Mouse (Mus musculus): ENCODE results near the gene Hspa12a. TPM values are rescaled to one million over a fixed set of nuclear protein-coding genes. Genes with fewer than 3 reads are reported as not detected.
A peak's percentile ranks its signal among the peaks of the same experiment; 100 is the strongest.

Gene Hspa12a
- polyA plus RNA-seq, 1 experiment from 2014 or later, result 6.0 TPM

DNA sequence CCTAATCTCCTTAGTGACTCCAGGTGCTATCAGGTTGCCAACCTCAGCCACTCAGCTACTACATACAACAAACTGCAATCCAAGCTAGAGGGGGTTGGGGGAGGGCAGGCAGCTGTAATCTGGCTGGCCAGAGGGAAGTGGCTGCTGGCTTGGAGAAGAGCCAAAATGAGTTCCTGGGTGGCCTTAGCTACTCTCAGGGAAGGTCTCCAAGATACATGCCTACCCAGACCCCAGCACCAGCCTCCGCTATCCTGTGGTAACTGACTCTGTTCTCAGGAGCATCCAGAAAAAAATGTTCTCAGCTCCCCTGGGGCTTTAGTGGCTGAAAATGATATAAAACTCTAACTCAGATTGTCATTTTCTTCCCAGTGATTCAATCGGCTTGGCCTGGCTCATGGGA lies 64.9 kb downstream of the Hspa12a start:
- no peaks in the 10 kb centered on the region for H3K4me1 ChIP-seq
- no peaks in the 10 kb centered on the region for H3K36me3 ChIP-seq
- no peak overlapping the region for H3K4me3 ChIP-seq (replicated peaks)
- H3K9ac ChIP-seq, result no peak overlapping the region
- ATAC-seq (ENCODE audit: insufficient number of reproducible peaks, low FRiP score, low TSS enrichment, low read depth), result no peak
- H3K27ac ChIP-seq (replicated peaks), result no peak overlapping the region
- no peak overlapping the region for H3K4me2 ChIP-seq (replicated peaks)
- H3K27me3 ChIP-seq, result no peaks in the 10 kb centered on the region
- H3K9me3 ChIP-seq (replicated peaks), result no peaks in the 10 kb centered on the region
- WGBS, result 52% methylated on average over 2 of the region's 2 CpGs

DNA sequence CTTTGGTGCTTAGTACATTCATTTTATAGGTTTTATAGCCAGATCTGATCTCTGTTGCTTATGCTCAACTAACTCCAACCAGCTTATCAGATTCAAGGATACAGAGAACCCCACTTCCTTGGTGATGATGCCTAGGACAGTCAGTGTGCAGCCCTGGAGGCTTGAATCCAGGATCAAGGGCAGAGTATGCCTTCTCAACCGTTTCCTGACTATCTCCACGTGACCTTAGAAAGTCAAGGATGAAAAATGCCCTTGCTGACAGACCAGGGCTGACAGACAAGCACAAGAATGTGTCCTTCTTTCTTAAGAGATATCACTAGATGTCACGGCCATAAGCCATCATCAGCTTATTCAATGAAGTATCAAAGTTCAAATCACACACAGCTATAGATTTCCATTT lies 69.9 kb downstream of the Hspa12a start:
- no peak for ATAC-seq (ENCODE audit: insufficient number of reproducible peaks, low FRiP score, low TSS enrichment, low read depth)
- Histone ChIP-seq H3K9me3 (replicated peaks) (no peaks in the 10 kb centered on the region), H3K4me3 (replicated peaks) (no peak overlapping the region), H3K4me2 (replicated peaks) (no peak overlapping the region), H3K27me3 (no peaks in the 10 kb centered on the region), H3K27ac (replicated peaks) (no peak overlapping the region), H3K4me1 (no peaks in the 10 kb centered on the region), H3K36me3 (no peaks in the 10 kb centered on the region), H3K9ac (no peak overlapping the region)
- 69% methylated on average over 3 of the region's 3 CpGs for WGBS

DNA sequence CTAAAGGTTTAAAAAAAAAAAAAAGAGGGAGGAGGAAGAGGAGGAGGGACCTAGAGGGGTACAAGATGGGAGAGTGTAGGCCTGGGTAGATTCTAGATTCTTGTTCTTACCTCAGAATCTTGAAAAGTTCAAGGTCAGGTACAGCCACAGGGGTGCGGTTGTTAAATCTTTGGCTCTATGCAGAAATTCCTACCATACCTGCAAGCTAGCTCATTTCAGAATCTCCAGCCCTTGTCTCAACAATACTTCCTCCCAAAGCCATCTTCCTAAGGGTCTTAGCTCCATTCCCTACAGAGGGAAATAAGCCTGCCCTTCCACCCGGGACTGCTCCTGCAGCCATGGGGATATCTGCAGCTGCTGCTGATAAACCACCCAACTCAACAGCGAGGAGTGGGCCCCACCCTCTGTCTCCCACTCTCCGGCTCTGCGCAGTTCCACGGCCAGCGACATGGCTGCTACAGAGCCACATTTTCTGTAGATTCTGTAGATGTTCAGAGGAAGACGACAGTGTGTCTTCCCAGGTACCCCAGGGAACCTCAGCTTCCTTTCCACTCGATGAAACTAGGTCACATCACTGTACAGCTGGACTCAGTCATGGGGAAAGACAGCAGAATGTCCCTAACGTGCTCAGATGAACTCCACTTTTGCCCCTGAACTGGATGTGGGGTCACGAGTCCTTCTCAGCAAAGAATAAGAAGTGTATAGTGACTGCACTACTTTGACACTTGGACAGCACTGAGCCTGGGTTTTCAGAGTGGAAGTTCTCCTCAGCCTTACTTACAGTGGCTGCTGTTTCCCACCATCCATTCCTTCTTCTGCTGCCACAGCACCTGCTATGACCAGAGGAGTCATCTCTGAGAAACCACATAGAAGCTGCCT lies 70.8 kb downstream of the Hspa12a start:
- H3K9me3 ChIP-seq (replicated peaks), result no peaks in the 10 kb centered on the region
- H3K36me3 ChIP-seq, result no peaks in the 10 kb centered on the region
- H3K27ac ChIP-seq (replicated peaks), result no peak overlapping the region
- H3K4me3 ChIP-seq (replicated peaks), result no peak overlapping the region
- ATAC-seq (ENCODE audit: insufficient number of reproducible peaks, low FRiP score, low TSS enrichment, low read depth), result no peak
- no peak overlapping the region for H3K4me2 ChIP-seq (replicated peaks)
- H3K4me1 ChIP-seq, result no peaks in the 10 kb centered on the region
- no peaks in the 10 kb centered on the region for H3K27me3 ChIP-seq
- 75% methylated on average over 11 of the region's 11 CpGs for WGBS
- no peak overlapping the region for H3K9ac ChIP-seq

DNA sequence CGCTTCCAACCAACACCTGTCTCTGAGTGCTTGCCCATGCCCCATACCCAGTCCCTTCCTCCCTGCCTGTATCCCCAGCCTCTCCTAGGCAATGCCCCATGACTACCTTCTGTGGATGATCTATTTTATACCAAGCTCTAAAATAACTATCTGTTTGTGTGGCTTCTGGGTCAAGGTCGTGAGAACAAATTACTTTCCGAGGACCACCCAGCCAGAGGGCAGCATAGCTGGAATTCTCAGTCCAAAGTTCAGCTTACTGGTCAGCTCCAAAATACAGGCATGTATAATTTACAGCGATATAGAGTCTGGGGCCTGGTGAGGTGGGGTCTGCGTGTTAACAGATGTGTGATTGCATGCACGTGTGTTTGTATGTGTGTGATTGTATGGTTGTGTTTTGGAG lies 71.6 kb downstream of the Hspa12a start:
- H3K4me3 ChIP-seq (replicated peaks), result no peak overlapping the region
- no peak overlapping the region for H3K4me2 ChIP-seq (replicated peaks)
- no peak for ATAC-seq (ENCODE audit: insufficient number of reproducible peaks, low FRiP score, low TSS enrichment, low read depth)
- no peaks in the 10 kb centered on the region for H3K27me3 ChIP-seq
- whole genome bisulfite sequencing, result 74% methylated on average over 6 of the region's 6 CpGs
- H3K36me3 ChIP-seq, result no peaks in the 10 kb centered on the region
- H3K9me3 ChIP-seq (replicated peaks), result no peaks in the 10 kb centered on the region
- no peak overlapping the region for H3K9ac ChIP-seq
- H3K4me1 ChIP-seq, result no peaks in the 10 kb centered on the region
- no peak overlapping the region for H3K27ac ChIP-seq (replicated peaks)

DNA sequence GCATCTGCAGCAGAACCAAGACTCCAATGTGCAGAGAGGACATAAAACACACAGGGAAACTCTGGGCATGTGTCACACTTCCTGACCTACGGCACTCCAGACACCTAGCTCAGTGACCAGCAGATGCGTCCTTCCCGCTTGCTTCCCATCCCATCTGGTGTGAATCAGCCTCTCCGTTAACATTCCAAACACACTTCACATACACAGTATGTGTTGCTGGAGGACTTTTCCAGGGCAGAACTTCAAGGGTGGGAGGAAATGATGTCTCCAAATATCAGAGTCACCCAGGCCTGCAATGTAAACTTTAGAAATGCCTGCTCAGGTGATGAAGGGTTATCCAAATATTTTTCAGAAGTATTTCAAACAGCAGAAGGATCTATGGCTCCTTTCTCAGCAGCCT lies 76.8 kb downstream of the Hspa12a start:
- WGBS, result 44% methylated on average over 4 of the region's 4 CpGs
- no peaks in the 10 kb centered on the region for H3K9me3 ChIP-seq (replicated peaks)
- H3K4me3 ChIP-seq (replicated peaks), result no peak overlapping the region
- peaks cover 11% of the 10 kb centered on the region for H3K27me3 ChIP-seq
- H3K27ac ChIP-seq (replicated peaks), result no peak overlapping the region
- no peak overlapping the region for H3K4me2 ChIP-seq (replicated peaks)
- H3K36me3 ChIP-seq, result no peaks in the 10 kb centered on the region
- H3K9ac ChIP-seq, result no peak overlapping the region
- ATAC-seq (ENCODE audit: insufficient number of reproducible peaks, low FRiP score, low TSS enrichment, low read depth), result no peak
- no peaks in the 10 kb centered on the region for H3K4me1 ChIP-seq

DNA sequence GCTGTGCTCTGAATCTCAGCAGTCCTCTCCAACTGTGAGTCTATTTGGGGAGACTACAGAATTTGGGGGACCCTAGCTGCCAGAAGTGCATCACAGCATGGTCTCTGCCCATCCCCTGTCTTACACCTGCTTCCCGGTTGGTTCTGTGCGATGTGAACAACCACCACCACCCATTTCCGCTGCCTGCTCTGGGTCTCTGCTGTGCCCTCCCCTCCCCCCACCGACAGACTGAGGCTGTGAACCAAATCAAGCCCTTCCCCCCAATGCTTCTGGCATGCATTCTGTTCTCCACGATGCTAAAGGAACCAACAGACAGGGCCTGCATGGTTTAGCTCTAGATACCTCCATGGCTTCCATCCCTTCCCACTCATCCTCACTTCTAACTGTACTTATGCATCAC lies 78.2 kb downstream of the Hspa12a start:
- Histone ChIP-seq H3K9ac (no peak overlapping the region), H3K36me3 (no peaks in the 10 kb centered on the region), H3K27me3 (peaks cover 13% of the 10 kb centered on the region), H3K9me3 (replicated peaks) (no peaks in the 10 kb centered on the region), H3K27ac (replicated peaks) (no peak overlapping the region), H3K4me2 (replicated peaks) (no peak overlapping the region), H3K4me3 (replicated peaks) (no peak overlapping the region), H3K4me1 (peaks cover 6% of the 10 kb centered on the region)
- ATAC-seq (ENCODE audit: insufficient number of reproducible peaks, low FRiP score, low TSS enrichment, low read depth), result no peak
- WGBS, result 41% methylated on average over 5 of the region's 5 CpGs

DNA sequence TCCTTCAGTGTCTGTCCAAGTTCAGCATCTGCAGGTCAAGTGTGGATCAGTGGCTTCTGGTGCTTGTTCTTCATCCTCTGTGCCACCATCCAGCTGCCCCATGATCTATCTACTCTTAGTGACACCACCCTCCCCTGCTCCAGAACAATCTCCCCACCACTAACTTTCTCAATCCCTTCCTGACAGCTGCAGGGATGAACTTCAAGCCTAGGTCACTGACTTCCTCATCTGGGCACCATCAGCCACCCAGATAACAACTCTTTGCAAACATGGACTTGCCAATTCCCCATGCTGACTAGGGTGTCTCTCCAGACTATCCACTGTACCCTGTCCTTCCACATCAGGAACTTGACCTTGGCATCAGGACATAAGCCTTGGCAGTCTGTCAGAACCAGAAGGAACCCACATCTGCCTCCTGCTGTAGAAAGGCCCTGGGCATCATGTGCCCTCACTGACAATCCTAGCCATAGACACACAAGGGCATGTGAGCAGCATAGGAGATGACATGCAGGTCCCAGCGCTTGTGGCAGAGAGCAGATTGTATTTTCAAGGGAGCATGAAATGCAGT lies 79.4 kb downstream of the Hspa12a start:
- H3K27ac ChIP-seq (replicated peaks), result no peak overlapping the region
- peaks cover 15% of the 10 kb centered on the region for H3K4me1 ChIP-seq
- H3K4me2 ChIP-seq (replicated peaks), result no peak overlapping the region
- WGBS, result 92% methylated on average over 1 of the region's 1 CpGs
- H3K36me3 ChIP-seq, result no peaks in the 10 kb centered on the region
- ATAC-seq (ENCODE audit: insufficient number of reproducible peaks, low FRiP score, low TSS enrichment, low read depth), result no peak
- no peaks in the 10 kb centered on the region for H3K9me3 ChIP-seq (replicated peaks)
- no peak overlapping the region for H3K4me3 ChIP-seq (replicated peaks)
- no peak overlapping the region for H3K9ac ChIP-seq
- peaks cover 23% of the 10 kb centered on the region for H3K27me3 ChIP-seq

DNA sequence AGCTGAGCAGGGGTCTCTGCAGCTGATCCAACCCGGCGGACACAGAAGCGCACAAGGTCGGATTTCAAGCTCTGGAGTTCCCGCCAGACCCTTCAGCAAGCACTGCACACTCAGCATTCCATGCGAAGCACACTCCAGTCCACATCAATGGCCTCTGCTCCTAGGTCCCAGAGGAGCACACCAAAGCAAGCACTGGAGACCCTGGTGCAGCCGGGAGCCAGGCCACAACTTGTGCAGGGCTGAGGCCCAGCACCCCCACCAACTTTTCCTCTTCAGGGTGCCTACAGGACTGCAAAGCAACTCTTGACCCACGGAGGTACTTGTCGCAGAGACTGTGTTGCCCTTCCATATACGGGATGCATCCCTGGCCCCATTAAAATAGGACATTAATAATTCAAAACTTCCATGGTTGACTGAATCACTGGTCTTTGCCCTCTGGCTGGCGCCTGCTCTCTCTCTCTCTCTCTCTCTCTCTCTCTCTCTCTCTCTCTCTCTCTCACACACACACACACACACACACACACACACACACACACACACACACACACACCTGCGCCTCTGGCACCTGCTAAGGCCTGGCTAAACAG lies 82.2 kb downstream of the Hspa12a start:
- peaks cover 15% of the 10 kb centered on the region for H3K4me1 ChIP-seq
- H3K36me3 ChIP-seq, result no peaks in the 10 kb centered on the region
- H3K4me3 ChIP-seq (replicated peaks), result peak overlapping the region; percentile 61
- H3K27me3 ChIP-seq, result peaks cover 26% of the 10 kb centered on the region
- WGBS, result 15% methylated on average over 11 of the region's 12 CpGs
- no peak for ATAC-seq (ENCODE audit: insufficient number of reproducible peaks, low FRiP score, low TSS enrichment, low read depth)
- no peaks in the 10 kb centered on the region for H3K9me3 ChIP-seq (replicated peaks)
- H3K27ac ChIP-seq (replicated peaks), result no peak overlapping the region
- no peak overlapping the region for H3K9ac ChIP-seq
- H3K4me2 ChIP-seq (replicated peaks), result peak overlapping the region; percentile 98

DNA sequence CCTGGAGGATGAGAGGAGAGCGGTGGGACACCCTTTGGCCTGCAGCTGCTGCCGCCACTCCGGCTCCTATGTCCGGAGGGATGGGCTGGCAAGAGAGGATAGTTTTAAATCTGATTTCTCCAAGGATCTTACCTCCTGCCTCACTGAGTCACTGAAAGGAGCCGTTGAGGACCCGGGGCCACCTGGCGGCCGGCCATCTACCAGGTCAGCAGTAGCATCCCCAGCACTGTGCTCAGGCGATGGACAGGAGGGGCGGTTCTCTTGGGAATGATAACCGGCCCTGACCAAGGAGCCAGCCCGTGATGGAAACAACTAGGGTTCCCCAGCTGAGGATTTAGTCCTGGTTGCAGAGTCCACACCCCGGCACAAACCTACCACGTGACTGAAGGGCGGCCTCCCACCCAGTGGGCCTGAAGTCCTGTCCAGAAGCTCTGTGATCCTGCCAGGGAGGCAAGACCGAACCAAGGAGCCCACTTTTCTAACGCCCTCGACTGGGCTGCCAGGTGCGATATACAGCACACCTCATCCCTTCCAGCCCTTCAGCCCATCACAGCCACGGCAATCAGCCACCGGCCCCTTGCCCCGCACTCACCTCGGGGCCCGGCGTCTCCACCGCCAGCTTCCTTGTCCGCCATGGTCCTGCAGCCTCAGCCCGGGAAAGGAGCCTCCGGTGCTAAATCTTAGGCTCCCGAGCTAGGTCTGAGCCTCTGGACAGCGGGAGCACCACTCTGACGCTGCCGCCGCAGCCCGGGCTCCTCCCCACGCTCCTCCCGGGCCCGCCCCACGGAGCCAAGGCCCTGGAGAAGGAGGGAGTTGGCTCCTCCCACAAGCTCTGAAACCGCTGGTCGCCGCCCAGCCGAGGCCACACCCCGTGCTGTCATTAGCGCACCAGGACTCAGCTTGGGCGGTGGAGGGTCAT lies 82.9 kb downstream of the Hspa12a start:
- H3K4me1 ChIP-seq, result peaks cover 15% of the 10 kb centered on the region
- peak; percentile 90 for ATAC-seq (ENCODE audit: insufficient number of reproducible peaks, low FRiP score, low TSS enrichment, low read depth)
- no peaks in the 10 kb centered on the region for H3K9me3 ChIP-seq (replicated peaks)
- WGBS, result 1% methylated on average over 46 of the region's 46 CpGs
- peak overlapping the region; percentile 61 for H3K4me3 ChIP-seq (replicated peaks)
- peaks cover 26% of the 10 kb centered on the region for H3K27me3 ChIP-seq
- no peaks in the 10 kb centered on the region for H3K36me3 ChIP-seq
- peak overlapping the region; percentile 98 for H3K4me2 ChIP-seq (replicated peaks)
- peak overlapping the region; percentile 39 for H3K9ac ChIP-seq
- no peak overlapping the region for H3K27ac ChIP-seq (replicated peaks)

DNA sequence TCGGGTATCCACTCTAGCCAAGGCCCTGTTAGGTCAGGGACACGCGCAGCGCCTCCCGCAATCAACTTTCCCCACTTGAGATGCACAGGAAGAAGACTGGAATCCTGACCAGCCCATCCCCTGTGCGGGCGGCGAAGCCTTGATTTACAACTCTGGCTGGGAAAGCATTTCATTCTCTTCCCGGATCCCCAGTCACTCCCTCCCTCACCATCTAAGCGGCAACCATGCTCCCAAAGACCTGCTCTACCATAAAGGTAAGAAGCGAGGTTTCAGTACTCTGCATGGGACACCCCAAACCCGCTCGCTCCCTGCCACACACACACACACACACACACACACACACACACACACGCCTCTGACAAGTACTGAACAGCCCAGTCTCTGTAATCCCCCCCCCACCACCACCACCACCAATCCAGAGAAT lies 83.6 kb downstream of the Hspa12a start:
- Histone ChIP-seq H3K4me3 (replicated peaks) (peak overlapping the region; percentile 61), H3K27me3 (peaks cover 26% of the 10 kb centered on the region), H3K4me2 (replicated peaks) (peak overlapping the region; percentile 98), H3K9ac (0 out of 2 replicates have a peak overlapping the region, but pooled peaks have one; percentile 39), H3K36me3 (no peaks in the 10 kb centered on the region), H3K27ac (replicated peaks) (no peak overlapping the region), H3K9me3 (replicated peaks) (no peaks in the 10 kb centered on the region), H3K4me1 (peaks cover 15% of the 10 kb centered on the region)
- ATAC-seq (ENCODE audit: insufficient number of reproducible peaks, low FRiP score, low TSS enrichment, low read depth), result 0 out of 2 replicates have a peak, but pooled peaks have one; percentile 6
- WGBS, result 2% methylated on average over 14 of the region's 14 CpGs

DNA sequence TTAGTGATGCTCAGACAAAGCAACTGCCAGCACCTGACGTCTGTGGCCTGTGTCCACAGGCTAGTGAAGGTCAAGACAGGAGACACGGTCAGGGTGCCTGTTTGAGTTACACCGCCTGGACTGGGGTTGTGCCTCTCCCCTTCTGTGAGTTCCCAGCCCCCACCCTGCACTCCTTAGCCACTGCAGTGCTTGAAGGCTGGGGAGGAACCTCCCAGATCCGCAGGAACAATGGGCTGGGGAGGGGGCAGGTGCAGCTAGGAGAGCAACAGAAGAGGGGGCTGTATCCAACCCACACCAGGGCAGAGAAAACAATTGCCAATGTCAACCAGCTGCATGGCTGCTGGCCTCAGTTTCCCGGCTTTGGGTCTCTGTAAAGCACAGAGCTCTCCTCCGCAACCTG lies 84.1 kb downstream of the Hspa12a start:
- Histone ChIP-seq H3K9ac (no peak overlapping the region), H3K4me3 (replicated peaks) (peak overlapping the region; percentile 61), H3K4me1 (peaks cover 15% of the 10 kb centered on the region), H3K27ac (replicated peaks) (no peak overlapping the region), H3K9me3 (replicated peaks) (no peaks in the 10 kb centered on the region), H3K4me2 (replicated peaks) (peak overlapping the region; percentile 98), H3K36me3 (no peaks in the 10 kb centered on the region), H3K27me3 (peaks cover 26% of the 10 kb centered on the region)
- no peak for ATAC-seq (ENCODE audit: insufficient number of reproducible peaks, low FRiP score, low TSS enrichment, low read depth)
- 14% methylated on average over 6 of the region's 6 CpGs for whole genome bisulfite sequencing

Data from embryonic facial prominence, embryonic 15.5 days (tissue).